Mouse (Mus musculus) bone marrow, adult 2 months (tissue): Measurements from ENCODE around the gene Itpripl1.

ENCODE experiments used
- CTCF ChIP-seq: fragments of 200-500 bp; IDR thresholded peaks from 2 replicates; pipeline ENCODE4 v1.5.1; 2011; ENCODE audit warnings: low read length, control low read depth; ENCODE audit not compliant: control insufficient read depth, insufficient read depth
- POLR2A ChIP-seq: fragments of 200-500 bp; IDR thresholded peaks from 2 replicates; pipeline ENCODE4 v1.6.1; 2011; ENCODE audit warnings: low read depth, mild to moderate bottlenecking, control low read depth, low read length, borderline replicate concordance; ENCODE audit not compliant: control insufficient read depth

- TF ChIP-seq CTCF, result no peak
- TF ChIP-seq POLR2A, result no peak
Measured at GRCm38 (mm10) chr2:127142577-127143157, 575 bp downstream of the Itpripl1 start.
